Mouse (Mus musculus) B cell, adult 62 days (primary cell): Measurements from ENCODE around the gene Clip1. TPM values are rescaled to one million over a fixed set of nuclear protein-coding genes. Genes with fewer than 3 reads are reported as not detected.

Source experiments
- total RNA-seq: library from RNA; stranded (reverse); gene quantifications from 4 replicates; pipeline ENCODE4 v1.2.4, GENCODE M21; 2023

Gene Clip1
- 24.8 to 28.9 TPM (median 25.7 TPM) in 4 replicates for total RNA-seq

GRCm38 (mm10) chr5:123684221-123685144, at the start of gene Clip1:
Clip1 (minus strand) TSS chr5:123684618.

DNA sequence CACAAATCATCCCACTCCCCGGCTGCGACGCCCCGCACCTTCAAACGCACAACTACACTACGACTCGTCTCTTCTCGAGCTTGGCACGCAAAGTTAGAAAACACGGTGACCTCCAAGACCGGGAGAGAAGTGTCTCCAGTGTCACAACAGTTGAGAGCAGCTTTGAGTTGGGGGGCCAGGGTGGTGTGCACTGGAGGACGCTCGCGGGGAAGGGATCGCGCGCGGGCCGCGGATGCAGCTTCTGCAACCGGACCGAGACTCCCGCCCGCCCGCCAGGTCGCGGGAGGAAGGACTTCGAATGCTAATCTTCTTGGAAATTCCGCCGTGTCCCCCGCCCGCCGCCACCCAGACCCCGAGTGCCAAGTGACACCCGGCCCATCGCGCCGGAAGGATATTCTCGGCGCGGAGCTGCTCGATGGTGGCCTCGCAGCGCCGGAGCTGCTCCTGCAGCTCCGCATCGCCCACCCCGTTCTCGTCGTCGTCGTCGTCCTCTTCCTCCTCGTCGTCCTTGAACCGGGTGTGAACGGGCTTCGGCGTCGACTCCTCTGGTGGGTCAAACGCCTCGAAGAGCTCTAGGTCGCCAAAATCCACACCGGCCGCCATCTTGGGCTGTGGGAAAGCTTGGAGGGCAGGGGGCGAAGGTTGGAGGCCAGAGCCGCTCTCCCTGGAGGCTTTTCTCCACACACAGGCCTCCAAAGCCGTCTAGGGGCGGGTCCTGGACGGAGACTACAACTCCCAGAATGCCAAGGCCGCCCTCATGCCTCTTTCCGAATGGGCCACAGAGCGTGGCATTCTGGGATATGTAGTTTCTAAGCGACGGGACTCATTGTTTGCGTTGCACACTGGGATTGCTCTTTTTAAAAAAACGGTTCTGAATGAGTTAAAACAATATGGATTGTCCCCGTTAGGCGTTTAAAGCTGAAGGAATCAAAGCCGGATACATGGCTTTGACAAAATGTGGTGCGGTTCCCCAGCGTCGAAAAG, 36.2 kb upstream of the Clip1 start, which contains the start of gene Zcchc8:
Zcchc8 (minus strand) TSS at position 773 of the 984 bp plus-strand sequence.

GRCm38 (mm10) chr5:123572357-123573186, 111.8 kb downstream of the Clip1 start, which contains the start of gene Vps33a:
Vps33a (minus strand) TSS chr5:123573038.

Other genes with a start within 250 kb of the Clip1 start
- gene Lrrc43, start 195.3 kb downstream of the Clip1 start, total RNA-seq: not detected in 4 replicates
- not detected in 4 replicates for gene Il31, start 195.1 kb downstream of the Clip1 start, total RNA-seq
- not detected in 4 replicates for gene B3gnt4, start 174.2 kb downstream of the Clip1 start, total RNA-seq
- gene Diablo, start 160.4 kb downstream of the Clip1 start, total RNA-seq: 63.2 to 72.6 TPM (median 68.3 TPM) in 4 replicates
- gene Gm49027, start 159.1 kb downstream of the Clip1 start, total RNA-seq: 3.9 to 9.7 TPM (median 5.4 TPM) in 4 replicates
- gene Vps33a, start 111.6 kb downstream of the Clip1 start, total RNA-seq: 46.7 to 56.8 TPM (median 52.6 TPM) in 4 replicates
- 73.5 to 83.3 TPM (median 77.5 TPM) in 4 replicates for gene Zcchc8, start 36.5 kb upstream of the Clip1 start, total RNA-seq
- gene Rsrc2, start 64.8 kb upstream of the Clip1 start, total RNA-seq: 260 to 275 TPM (median 271 TPM) in 4 replicates
- 1.2 to 1.8 TPM (median 1.5 TPM) in 4 replicates for gene Kntc1, start 65.1 kb upstream of the Clip1 start, total RNA-seq
- 0.56 to 0.79 TPM (median 0.60 TPM) in 3 of 4 replicates, not detected in the other for gene Hcar2, start 180.9 kb upstream of the Clip1 start, total RNA-seq
- not detected in 4 replicates for gene Hcar1, start 195.4 kb upstream of the Clip1 start, total RNA-seq
- 36.6 to 47.0 TPM (median 39.1 TPM) in 4 replicates for gene Denr, start 222.6 kb upstream of the Clip1 start, total RNA-seq
- 1.4 to 2.4 TPM (median 1.6 TPM) in 3 of 4 replicates, not detected in the other for gene Gm43518, start 242.8 kb upstream of the Clip1 start, total RNA-seq
- 4.3 to 5.6 TPM (median 5.4 TPM) in 4 replicates for gene Ccdc62, start 246.1 kb upstream of the Clip1 start, total RNA-seq